Mouse (Mus musculus) spleen, adult 2 months (tissue): ENCODE measurements around the gene Gm4788.
"Not testable (repeated sequence)": the region's sequence is repeated elsewhere in the genome, so short reads cannot be mapped to it uniquely, and the experiment has no call there.

Source experiments
- CTCF ChIP-seq: fragments of 200-500 bp; IDR thresholded peaks from 2 replicates; pipeline ENCODE4 v1.5.1; 2011; ENCODE audit warnings: mild to moderate bottlenecking, inconsistent platforms; ENCODE audit not compliant: insufficient read depth, insufficient read length, insufficient replicate concordance; ENCODE audit errors: extremely low read depth
- POLR2A ChIP-seq: fragments of 200-500 bp; IDR thresholded peaks from 2 replicates; pipeline ENCODE4 v1.6.1; 2011; ENCODE audit warnings: low read depth, low read length, inconsistent platforms

DNA sequence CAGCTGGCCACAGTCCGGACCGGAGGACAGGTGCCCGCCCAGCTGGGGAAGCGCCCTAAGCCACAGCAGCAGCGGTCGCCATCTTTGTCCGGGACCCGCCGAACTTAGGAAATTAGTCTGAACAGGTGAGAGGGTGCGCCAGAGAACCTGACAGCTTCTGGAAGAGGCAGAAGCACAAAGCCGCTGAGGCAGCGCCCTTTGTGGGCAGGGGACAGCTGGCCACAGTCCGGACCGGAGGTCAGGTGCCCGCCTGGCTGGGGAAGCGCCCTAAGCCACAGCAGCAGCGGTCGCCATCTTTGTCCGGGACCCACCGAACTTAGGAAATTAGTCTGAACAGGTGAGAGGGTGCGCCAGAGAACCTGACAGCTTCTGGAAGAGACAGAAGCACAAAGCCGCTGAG is 64.4 kb downstream of the Gm4788 start:
- TF ChIP-seq POLR2A, CTCF: not testable (repeated sequence)
